Mouse (Mus musculus): Measurements from ENCODE around the gene Mief1. TPM values are rescaled to one million over a fixed set of nuclear protein-coding genes. Genes with fewer than 3 reads are reported as not detected.
A peak's percentile ranks its signal among the peaks of the same experiment; 100 is the strongest.

Mief1 gene
- polyA plus RNA-seq (2014; fragmentation: Nextera tagmentation; extraction: Ambion mirVana), result 28.1 and 41.7 TPM in 2 replicates

GRCm38 (mm10) chr15:80233733-80234509 is at the start of gene Mief1:
Mief1 (plus strand) TSS chr15:80234018.
- Histone ChIP-seq H3K27ac (replicated peaks; ENCODE audit: low read depth, low read length) (peak within 1 kb of the TSS; percentile 83), H3K4me3 (replicated peaks; ENCODE audit: low read depth, low read length) (peak within 1 kb of the TSS; percentile 88), H3K4me1 (ENCODE audit: control insufficient read depth, insufficient read depth, low read length) (peaks cover 6% of the 10 kb centered on the region; the same call in 1 of the 2 replicates), H3K27me3 (ENCODE audit: control insufficient read depth, insufficient read depth, low read length) (no peaks in the 10 kb centered on the region), H3K4me2 (ENCODE audit: low read length) (peak within 1 kb of the TSS; percentile 92), H3K9ac (replicated peaks; ENCODE audit: low read length) (peak within 1 kb of the TSS; percentile 76), H3K36me3 (ENCODE audit: control insufficient read depth, insufficient read depth, low read length) (peaks cover 32% of the 10 kb centered on the region), H3K9me3 (ENCODE audit: control insufficient read depth, low read length) (no peaks in the 10 kb centered on the region)
- ATAC-seq (ENCODE audit: low FRiP score, low TSS enrichment), result peak; percentile 97
- WGBS, result under 1% methylated on average over 67 of the region's 67 CpGs
- DNase-seq, result peak; percentile 98

GRCm38 (mm10) chr15:80188927-80189326 is 44.9 kb upstream of the Mief1 start:
- Histone ChIP-seq H3K4me1 (ENCODE audit: control insufficient read depth, insufficient read depth, low read length) (peaks cover 8% of the 10 kb centered on the region), H3K9me3 (ENCODE audit: control insufficient read depth, low read length) (no peaks in the 10 kb centered on the region), H3K27me3 (ENCODE audit: control insufficient read depth, insufficient read depth, low read length) (no peaks in the 10 kb centered on the region), H3K9ac (replicated peaks; ENCODE audit: low read length) (no peak overlapping the region), H3K36me3 (ENCODE audit: control insufficient read depth, insufficient read depth, low read length) (no peaks in the 10 kb centered on the region), H3K27ac (replicated peaks; ENCODE audit: low read depth, low read length) (no peak overlapping the region), H3K4me3 (replicated peaks; ENCODE audit: low read depth, low read length) (no peak overlapping the region), H3K4me2 (ENCODE audit: low read length) (no peak overlapping the region)
- 90% methylated on average over 5 of the region's 5 CpGs for WGBS
- no peak for DNase-seq
- no peak for ATAC-seq (ENCODE audit: low FRiP score, low TSS enrichment)

- no peak for DNase-seq
- Histone ChIP-seq H3K4me1 (ENCODE audit: control insufficient read depth, insufficient read depth, low read length) (peaks cover 8% of the 10 kb centered on the region), H3K9me3 (ENCODE audit: control insufficient read depth, low read length) (no peaks in the 10 kb centered on the region), H3K27me3 (ENCODE audit: control insufficient read depth, insufficient read depth, low read length) (no peaks in the 10 kb centered on the region), H3K36me3 (ENCODE audit: control insufficient read depth, insufficient read depth, low read length) (no peaks in the 10 kb centered on the region), H3K4me3 (replicated peaks; ENCODE audit: low read depth, low read length) (no peak overlapping the region), H3K4me2 (ENCODE audit: low read length) (no peak overlapping the region), H3K27ac (replicated peaks; ENCODE audit: low read depth, low read length) (no peak overlapping the region), H3K9ac (replicated peaks; ENCODE audit: low read length) (no peak overlapping the region)
- ATAC-seq (ENCODE audit: low FRiP score, low TSS enrichment), result no peak
- 79% methylated on average over 4 of the region's 4 CpGs for WGBS
Measured at GRCm38 (mm10) chr15:80190075-80190474, 43.7 kb upstream of the Mief1 start.

GRCm38 (mm10) chr15:80191585-80192245 is 42.1 kb upstream of the Mief1 start:
- Histone ChIP-seq H3K27me3 (ENCODE audit: control insufficient read depth, insufficient read depth, low read length) (no peaks in the 10 kb centered on the region), H3K36me3 (ENCODE audit: control insufficient read depth, insufficient read depth, low read length) (no peaks in the 10 kb centered on the region), H3K9me3 (ENCODE audit: control insufficient read depth, low read length) (no peaks in the 10 kb centered on the region), H3K4me2 (ENCODE audit: low read length) (no peak overlapping the region), H3K27ac (replicated peaks; ENCODE audit: low read depth, low read length) (no peak overlapping the region), H3K4me3 (replicated peaks; ENCODE audit: low read depth, low read length) (no peak overlapping the region), H3K9ac (replicated peaks; ENCODE audit: low read length) (no peak overlapping the region), H3K4me1 (ENCODE audit: control insufficient read depth, insufficient read depth, low read length) (peaks cover 8% of the 10 kb centered on the region)
- ATAC-seq (ENCODE audit: low FRiP score, low TSS enrichment), result no peak
- 81% methylated on average over 8 of the region's 8 CpGs for WGBS
- no peak for DNase-seq

- H3K27ac ChIP-seq (replicated peaks; ENCODE audit: low read depth, low read length), result no peak overlapping the region
- no peaks in the 10 kb centered on the region for H3K36me3 ChIP-seq (ENCODE audit: control insufficient read depth, insufficient read depth, low read length)
- no peak overlapping the region for H3K9ac ChIP-seq (replicated peaks; ENCODE audit: low read length)
- WGBS, result 93% methylated on average over 6 of the region's 6 CpGs
- ATAC-seq (ENCODE audit: low FRiP score, low TSS enrichment), result no peak
- H3K9me3 ChIP-seq (ENCODE audit: control insufficient read depth, low read length), result no peaks in the 10 kb centered on the region
- H3K4me2 ChIP-seq (ENCODE audit: low read length), result no peak overlapping the region
- peaks cover 8% of the 10 kb centered on the region for H3K4me1 ChIP-seq (ENCODE audit: control insufficient read depth, insufficient read depth, low read length)
- DNase-seq, result no peak
- no peaks in the 10 kb centered on the region for H3K27me3 ChIP-seq (ENCODE audit: control insufficient read depth, insufficient read depth, low read length)
- no peak overlapping the region for H3K4me3 ChIP-seq (replicated peaks; ENCODE audit: low read depth, low read length)
Measured at GRCm38 (mm10) chr15:80192246-80192585, 41.6 kb upstream of the Mief1 start.

GRCm38 (mm10) chr15:80192847-80193246 is 41.0 kb upstream of the Mief1 start:
- Histone ChIP-seq H3K36me3 (ENCODE audit: control insufficient read depth, insufficient read depth, low read length) (no peaks in the 10 kb centered on the region), H3K9ac (replicated peaks; ENCODE audit: low read length) (no peak overlapping the region), H3K4me1 (ENCODE audit: control insufficient read depth, insufficient read depth, low read length) (peaks cover 8% of the 10 kb centered on the region), H3K4me3 (replicated peaks; ENCODE audit: low read depth, low read length) (no peak overlapping the region), H3K9me3 (ENCODE audit: control insufficient read depth, low read length) (no peaks in the 10 kb centered on the region), H3K27ac (replicated peaks; ENCODE audit: low read depth, low read length) (no peak overlapping the region), H3K27me3 (ENCODE audit: control insufficient read depth, insufficient read depth, low read length) (no peaks in the 10 kb centered on the region), H3K4me2 (ENCODE audit: low read length) (no peak overlapping the region)
- ATAC-seq (ENCODE audit: low FRiP score, low TSS enrichment) (no peak), DNase-seq (no peak)
- WGBS, result 90% methylated on average over 7 of the region's 7 CpGs

- no peaks in the 10 kb centered on the region for H3K36me3 ChIP-seq (ENCODE audit: control insufficient read depth, insufficient read depth, low read length)
- no peak for DNase-seq
- H3K4me1 ChIP-seq (ENCODE audit: control insufficient read depth, insufficient read depth, low read length), result no peaks in the 10 kb centered on the region
- H3K4me2 ChIP-seq (ENCODE audit: low read length), result no peak overlapping the region
- H3K27ac ChIP-seq (replicated peaks; ENCODE audit: low read depth, low read length), result no peak overlapping the region
- no peaks in the 10 kb centered on the region for H3K27me3 ChIP-seq (ENCODE audit: control insufficient read depth, insufficient read depth, low read length)
- no peak overlapping the region for H3K9ac ChIP-seq (replicated peaks; ENCODE audit: low read length)
- ATAC-seq (ENCODE audit: low FRiP score, low TSS enrichment), result no peak
- H3K4me3 ChIP-seq (replicated peaks; ENCODE audit: low read depth, low read length), result no peak overlapping the region
- H3K9me3 ChIP-seq (ENCODE audit: control insufficient read depth, low read length), result no peaks in the 10 kb centered on the region
- WGBS, result 62% methylated on average over 2 of the region's 2 CpGs
Measured at GRCm38 (mm10) chr15:80199556-80199955, 34.3 kb upstream of the Mief1 start.

GRCm38 (mm10) chr15:80202111-80202775 is 31.6 kb upstream of the Mief1 start:
- no peak overlapping the region for H3K9ac ChIP-seq (replicated peaks; ENCODE audit: low read length)
- no peak overlapping the region for H3K27ac ChIP-seq (replicated peaks; ENCODE audit: low read depth, low read length)
- WGBS, result 89% methylated on average over 6 of the region's 6 CpGs
- no peaks in the 10 kb centered on the region for H3K27me3 ChIP-seq (ENCODE audit: control insufficient read depth, insufficient read depth, low read length)
- no peaks in the 10 kb centered on the region for H3K4me1 ChIP-seq (ENCODE audit: control insufficient read depth, insufficient read depth, low read length)
- DNase-seq, result no peak
- no peaks in the 10 kb centered on the region for H3K9me3 ChIP-seq (ENCODE audit: control insufficient read depth, low read length)
- no peak overlapping the region for H3K4me3 ChIP-seq (replicated peaks; ENCODE audit: low read depth, low read length)
- H3K4me2 ChIP-seq (ENCODE audit: low read length), result no peak overlapping the region
- ATAC-seq (ENCODE audit: low FRiP score, low TSS enrichment), result no peak
- H3K36me3 ChIP-seq (ENCODE audit: control insufficient read depth, insufficient read depth, low read length), result no peaks in the 10 kb centered on the region

Data from midbrain, embryonic 14.5 days (tissue).